Mouse (Mus musculus): Measurements from ENCODE around the gene Scin. TPM values are rescaled to one million over a fixed set of nuclear protein-coding genes. Genes with fewer than 3 reads are reported as not detected.
A peak's percentile ranks its signal among the peaks of the same experiment; 100 is the strongest.
"Not testable (repeated sequence)": the region's sequence is repeated elsewhere in the genome, so short reads cannot be mapped to it uniquely, and the experiment has no call there.

Gene Scin
- polyA plus RNA-seq (2015; fragmentation: Nextera tagmentation; extraction: Ambion mirVana): 0.06 TPM in 1 of 2 replicates, not detected in the other

DNA sequence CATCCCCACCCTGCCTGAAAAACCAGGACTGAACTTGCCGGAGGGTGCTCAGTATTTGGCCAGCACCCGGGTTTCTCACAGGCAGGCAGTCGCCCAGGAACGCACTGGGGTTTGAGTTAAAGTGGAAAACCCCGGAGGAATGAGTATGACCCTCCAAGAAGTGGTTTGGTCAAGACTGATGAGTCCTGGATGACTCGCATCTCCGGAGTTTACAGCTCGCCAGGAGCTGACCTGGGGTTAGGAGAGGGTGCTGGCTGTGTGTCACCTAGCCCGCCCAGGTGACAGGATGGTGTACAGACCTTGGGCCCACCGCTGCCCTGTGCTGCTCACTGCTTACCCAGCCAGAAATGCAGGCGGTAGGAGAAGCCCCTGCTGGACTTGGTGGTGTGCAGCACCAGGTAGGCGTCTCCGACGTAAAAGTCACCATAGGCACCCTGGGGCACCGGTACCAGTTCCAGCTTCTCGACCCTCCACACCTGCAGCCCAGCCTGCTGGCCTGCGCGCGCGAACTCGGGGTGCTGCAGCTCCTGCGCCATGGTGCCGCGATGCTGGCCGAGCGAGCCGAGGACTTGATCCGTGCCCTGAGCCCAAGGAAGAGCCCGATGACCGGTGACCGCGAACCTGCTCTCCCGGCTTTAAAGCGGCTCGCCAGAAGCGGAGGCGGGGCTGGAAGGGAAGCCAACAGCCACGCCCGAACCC is at the start of gene Scin:
Scin (minus strand) TSS at position 656 of the 699 bp plus-strand sequence.
- no peak within 1 kb of the TSS for H3K27ac ChIP-seq
- H3K4me1 ChIP-seq: peaks cover 16% of the 10 kb centered on the region
- peak; percentile 80 for ATAC-seq (replicated peaks)
- H3K4me3 ChIP-seq: peak within 1 kb of the TSS; percentile 43
- H3K9me3 ChIP-seq: no peaks in the 10 kb centered on the region
- WGBS: under 1% methylated on average over 39 of the region's 39 CpGs
- H3K9ac ChIP-seq: peak within 1 kb of the TSS; percentile 41
- H3K4me2 ChIP-seq: peak within 1 kb of the TSS; percentile 95
- H3K36me3 ChIP-seq (replicated peaks): no peaks in the 10 kb centered on the region
- H3K27me3 ChIP-seq (replicated peaks): peaks cover 19% of the 10 kb centered on the region

DNA sequence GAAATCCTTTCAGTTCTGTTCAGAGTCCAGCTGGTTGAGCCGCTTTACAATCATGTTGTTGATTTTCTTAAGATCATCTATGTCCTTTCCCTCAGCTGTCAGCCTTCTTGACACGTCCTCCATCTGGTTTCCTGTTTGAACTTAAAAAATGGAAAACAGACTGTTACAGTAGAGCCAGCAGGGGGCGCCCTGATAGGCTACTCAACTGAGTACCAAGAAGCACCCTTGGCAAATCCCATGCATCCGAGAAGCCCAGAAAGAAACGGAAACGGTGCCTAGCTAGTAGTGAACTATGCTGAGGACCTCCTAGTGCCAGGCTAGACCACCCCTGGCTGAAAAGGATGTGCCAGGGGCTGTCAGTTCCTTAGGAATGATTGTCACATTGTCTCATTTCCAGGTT is 43.1 kb upstream of the Scin start:
- H3K4me1 ChIP-seq: no peaks in the 10 kb centered on the region
- H3K4me3 ChIP-seq: no peak overlapping the region
- no peak overlapping the region for H3K4me2 ChIP-seq
- WGBS: 67% methylated on average over 6 of the region's 6 CpGs
- no peaks in the 10 kb centered on the region for H3K36me3 ChIP-seq (replicated peaks)
- H3K9me3 ChIP-seq: no peaks in the 10 kb centered on the region
- no peak for ATAC-seq (replicated peaks)
- H3K9ac ChIP-seq: no peak overlapping the region
- H3K27me3 ChIP-seq (replicated peaks): no peaks in the 10 kb centered on the region
- no peak overlapping the region for H3K27ac ChIP-seq

DNA sequence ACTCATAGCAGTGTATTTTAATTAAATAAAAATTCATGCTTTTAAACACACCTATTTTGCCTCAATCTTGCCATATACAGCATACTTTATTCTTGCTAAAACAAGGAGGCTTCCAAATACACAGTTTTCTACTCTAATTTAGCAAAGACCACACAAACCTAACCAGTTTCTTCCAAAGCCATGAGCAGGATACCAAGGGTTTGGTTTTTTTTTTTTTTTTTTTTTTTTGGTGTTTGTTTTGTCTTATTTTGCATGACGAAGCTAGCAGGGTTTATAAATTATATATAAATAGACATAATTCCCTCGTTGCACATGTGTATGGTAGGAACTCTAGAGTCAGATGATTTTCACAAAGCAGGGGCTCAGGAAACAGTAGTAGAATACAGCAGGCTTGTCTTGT is 42.1 kb upstream of the Scin start:
- Histone ChIP-seq H3K9ac (no peak overlapping the region), H3K9me3 (no peaks in the 10 kb centered on the region), H3K27ac (no peak overlapping the region), H3K4me3 (no peak overlapping the region), H3K4me1 (no peaks in the 10 kb centered on the region), H3K36me3 (replicated peaks) (no peaks in the 10 kb centered on the region), H3K4me2 (no peak overlapping the region), H3K27me3 (replicated peaks) (no peaks in the 10 kb centered on the region)
- WGBS: 80% methylated on average over 2 of the region's 2 CpGs
- no peak for ATAC-seq (replicated peaks)

DNA sequence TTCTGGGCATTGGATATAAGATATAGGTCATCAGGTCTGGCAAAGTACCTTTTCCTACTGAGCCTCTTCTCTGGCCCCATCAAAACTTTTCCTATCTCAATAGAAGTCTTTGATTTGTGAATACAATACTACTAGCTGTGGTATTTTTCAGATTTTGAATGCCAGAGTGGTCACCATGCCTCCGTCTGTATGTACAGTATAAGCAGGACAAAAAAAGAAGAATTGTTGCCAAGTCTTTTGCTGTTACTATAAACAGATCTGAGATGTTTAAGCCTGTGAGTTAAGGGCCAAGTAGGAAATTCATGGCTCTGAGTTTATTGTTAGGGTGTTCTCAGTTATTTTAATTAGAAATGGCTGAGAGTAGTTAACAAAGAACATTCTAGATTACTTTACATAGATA is 41.1 kb upstream of the Scin start:
- not testable (repeated sequence) for H3K4me3 ChIP-seq; H3K9me3 ChIP-seq; ATAC-seq (replicated peaks); H3K4me1 ChIP-seq; H3K9ac ChIP-seq; H3K27me3 ChIP-seq (replicated peaks); H3K4me2 ChIP-seq; H3K36me3 ChIP-seq (replicated peaks); H3K27ac ChIP-seq
- 62% methylated on average over 1 of the region's 1 CpGs for WGBS

DNA sequence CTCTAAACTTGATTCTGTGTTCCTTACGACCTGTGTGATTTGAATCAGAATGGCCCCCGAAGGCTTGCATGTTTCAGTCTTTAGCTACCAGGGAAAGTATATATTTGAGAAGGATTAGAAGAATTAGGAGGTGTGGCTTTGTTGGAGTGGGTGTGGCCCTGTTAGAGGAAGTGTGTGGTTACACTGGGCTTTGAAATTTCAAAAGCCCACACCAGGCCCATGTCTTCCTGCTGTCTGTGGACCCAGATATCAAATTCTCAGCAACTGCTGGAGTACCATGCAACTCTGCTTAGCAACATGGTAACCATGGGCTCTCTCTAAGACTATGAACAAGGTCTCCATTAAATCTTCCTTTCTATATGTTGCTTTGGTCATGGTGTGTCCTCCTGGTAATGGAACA is 37.6 kb upstream of the Scin start:
- no peak for ATAC-seq (replicated peaks)
- Histone ChIP-seq H3K27me3 (replicated peaks) (no peaks in the 10 kb centered on the region), H3K36me3 (replicated peaks) (no peaks in the 10 kb centered on the region), H3K9ac (no peak overlapping the region), H3K4me2 (no peak overlapping the region), H3K27ac (no peak overlapping the region), H3K9me3 (no peaks in the 10 kb centered on the region), H3K4me1 (no peaks in the 10 kb centered on the region), H3K4me3 (no peak overlapping the region)
- 90% methylated on average over 2 of the region's 2 CpGs for WGBS

DNA sequence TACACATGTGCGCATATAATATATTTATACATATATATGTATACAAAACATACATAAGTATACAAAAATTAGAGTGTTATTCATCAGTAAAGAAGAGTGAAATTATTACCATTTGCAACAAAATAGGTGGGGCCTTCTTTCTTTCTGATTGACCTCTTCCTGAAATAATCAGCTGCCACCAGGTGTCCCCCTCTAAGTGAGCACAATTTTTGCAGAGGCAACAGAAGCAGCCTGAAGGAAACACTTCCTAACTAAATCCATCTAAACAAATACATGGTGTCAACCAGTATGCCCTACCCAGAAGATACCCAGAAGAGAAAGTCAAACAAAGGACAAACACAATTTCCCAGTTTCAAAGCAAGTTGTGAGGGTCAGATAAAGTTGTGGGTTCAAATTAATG is 35.6 kb upstream of the Scin start:
- Histone ChIP-seq H3K36me3 (replicated peaks) (no peaks in the 10 kb centered on the region), H3K4me2 (no peak overlapping the region), H3K27ac (no peak overlapping the region), H3K4me3 (no peak overlapping the region), H3K9me3 (no peaks in the 10 kb centered on the region), H3K9ac (no peak overlapping the region), H3K27me3 (replicated peaks) (no peaks in the 10 kb centered on the region), H3K4me1 (no peaks in the 10 kb centered on the region)
- no peak for ATAC-seq (replicated peaks)
- 97% methylated on average over 1 of the region's 1 CpGs for WGBS

DNA sequence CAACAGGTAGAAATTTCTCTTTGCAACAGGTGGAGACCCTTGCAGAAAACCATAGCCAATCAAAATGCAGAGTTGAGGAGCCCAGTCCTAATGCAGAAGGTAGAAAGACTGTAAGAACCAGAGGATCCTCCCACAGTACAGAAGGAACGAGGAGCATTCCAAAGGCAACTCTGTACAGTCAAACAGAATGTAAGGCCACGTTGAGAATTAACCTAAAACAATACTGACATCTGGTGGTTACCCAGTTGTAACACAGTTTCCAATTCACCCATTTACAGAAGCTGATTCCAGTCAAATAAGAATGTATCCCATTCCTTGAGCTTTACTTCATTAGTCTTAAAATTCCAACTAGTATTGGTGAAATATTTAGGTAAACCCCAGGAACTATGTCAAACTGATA is 30.6 kb upstream of the Scin start:
- Histone ChIP-seq H3K9me3 (no peaks in the 10 kb centered on the region), H3K4me1 (no peaks in the 10 kb centered on the region), H3K4me2 (no peak overlapping the region), H3K4me3 (no peak overlapping the region), H3K9ac (no peak overlapping the region), H3K36me3 (replicated peaks) (no peaks in the 10 kb centered on the region), H3K27ac (no peak overlapping the region), H3K27me3 (replicated peaks) (no peaks in the 10 kb centered on the region)
- ATAC-seq (replicated peaks): peak; percentile 84
- 8% methylated on average over 2 of the region's 2 CpGs for WGBS

DNA sequence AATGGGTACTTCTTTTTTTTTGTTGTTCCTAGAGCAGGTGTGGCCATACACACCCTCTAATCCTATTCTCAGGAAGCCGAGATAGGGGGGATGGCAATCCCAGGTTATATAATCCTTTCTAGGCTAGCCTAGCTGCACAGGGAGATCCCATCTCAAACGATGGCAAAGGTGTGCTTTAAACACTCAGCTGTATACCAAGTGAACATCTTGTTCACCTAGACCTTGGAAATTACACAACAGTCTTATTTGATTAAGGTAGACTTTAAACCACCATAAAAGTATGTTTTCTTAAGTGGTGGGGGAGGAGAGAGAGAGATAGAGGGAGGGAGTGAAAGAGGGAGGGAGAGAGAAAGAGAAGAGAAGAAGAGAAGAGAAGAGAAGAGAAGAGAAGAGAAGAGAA is 26.7 kb upstream of the Scin start:
- Histone ChIP-seq H3K9ac (no peak overlapping the region), H3K9me3 (no peaks in the 10 kb centered on the region), H3K4me1 (no peaks in the 10 kb centered on the region), H3K36me3 (replicated peaks) (no peaks in the 10 kb centered on the region), H3K27ac (no peak overlapping the region), H3K4me2 (no peak overlapping the region), H3K27me3 (replicated peaks) (no peaks in the 10 kb centered on the region), H3K4me3 (no peak overlapping the region)
- WGBS: 82% methylated on average over 2 of the region's 2 CpGs
- no peak for ATAC-seq (replicated peaks)

DNA sequence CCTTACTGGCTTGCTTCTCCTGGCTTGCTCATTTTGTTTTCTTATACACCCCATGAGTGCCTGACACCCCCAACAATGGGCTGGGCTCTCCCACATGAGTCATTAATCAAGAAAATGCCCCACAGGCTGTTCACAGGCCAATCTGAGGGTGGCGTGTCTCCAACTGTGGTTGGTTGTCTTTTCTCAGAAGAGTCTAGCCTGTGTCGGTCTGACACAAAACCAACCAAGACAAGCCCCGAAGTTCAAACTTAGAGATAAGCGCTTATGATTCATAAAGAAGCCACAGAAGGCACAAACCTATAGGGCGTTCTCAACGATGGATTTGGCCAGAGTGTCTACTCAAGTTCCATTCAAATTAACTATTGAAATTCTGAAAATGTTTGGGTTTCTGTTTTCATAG is 20.2 kb upstream of the Scin start:
- H3K27ac ChIP-seq: no peak overlapping the region
- no peak for ATAC-seq (replicated peaks)
- H3K4me2 ChIP-seq: no peak overlapping the region
- WGBS: 94% methylated on average over 6 of the region's 6 CpGs
- H3K27me3 ChIP-seq (replicated peaks): no peaks in the 10 kb centered on the region
- no peaks in the 10 kb centered on the region for H3K4me1 ChIP-seq
- H3K4me3 ChIP-seq: no peak overlapping the region
- no peaks in the 10 kb centered on the region for H3K9me3 ChIP-seq
- H3K36me3 ChIP-seq (replicated peaks): no peaks in the 10 kb centered on the region
- no peak overlapping the region for H3K9ac ChIP-seq

DNA sequence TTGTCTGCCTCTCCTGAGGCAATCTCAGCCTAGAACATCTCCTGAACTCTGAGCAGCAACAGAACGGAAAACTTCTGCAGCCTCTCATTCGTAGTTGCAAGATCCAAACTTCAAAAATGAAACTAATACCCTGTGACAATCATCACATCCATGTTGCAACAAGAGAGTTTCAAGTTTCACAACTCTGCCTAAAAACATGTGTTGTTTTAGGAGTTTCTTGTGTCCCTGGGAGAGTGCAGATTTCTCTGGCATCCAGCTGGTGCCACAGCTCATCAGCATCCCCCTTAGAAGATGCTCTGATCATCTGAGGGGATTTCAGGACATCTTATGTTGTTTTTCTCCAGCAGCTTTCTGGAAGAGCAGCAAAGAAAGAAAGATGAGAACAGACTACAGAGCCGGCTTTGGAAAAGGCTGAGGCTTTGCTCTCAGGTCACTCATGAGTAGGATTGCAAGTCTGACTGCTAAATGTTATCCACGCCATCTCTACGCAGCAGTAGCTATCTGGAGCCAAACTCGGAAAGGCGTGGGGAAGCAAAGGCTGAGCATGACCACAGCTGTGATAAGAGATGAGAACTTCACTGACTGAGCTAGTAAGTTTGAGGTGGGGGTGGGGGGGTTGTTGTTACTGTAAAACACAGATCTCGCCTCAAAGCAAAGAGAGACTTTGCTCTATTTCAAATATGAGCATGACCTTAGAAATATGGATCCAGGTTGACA is 18.5 kb upstream of the Scin start:
- Histone ChIP-seq H3K4me3 (no peak overlapping the region), H3K27ac (no peak overlapping the region), H3K4me2 (no peak overlapping the region), H3K27me3 (replicated peaks) (no peaks in the 10 kb centered on the region), H3K36me3 (replicated peaks) (no peaks in the 10 kb centered on the region), H3K9ac (no peak overlapping the region), H3K9me3 (no peaks in the 10 kb centered on the region), H3K4me1 (no peaks in the 10 kb centered on the region)
- WGBS: 87% methylated on average over 8 of the region's 8 CpGs
- ATAC-seq (replicated peaks): no peak

DNA sequence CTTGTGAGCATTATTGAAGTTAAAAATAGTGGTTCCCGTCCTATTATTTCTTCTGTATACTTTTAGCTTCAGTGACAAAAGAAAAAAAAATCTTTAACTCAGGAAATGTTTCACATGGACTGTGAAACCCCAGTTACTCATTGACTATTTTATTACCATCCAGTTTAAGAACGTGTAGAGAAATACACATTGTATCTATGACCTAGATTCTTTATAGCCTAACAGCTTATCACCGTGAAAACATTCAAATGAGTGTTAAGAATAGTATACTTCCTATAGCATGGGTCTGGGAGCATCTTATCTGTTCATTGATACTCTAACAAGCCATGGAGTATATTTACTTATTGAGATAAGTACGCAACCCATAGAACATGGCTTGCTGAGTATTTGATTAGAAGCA is 13.3 kb upstream of the Scin start:
- Histone ChIP-seq H3K27ac (no peak overlapping the region), H3K9ac (no peak overlapping the region), H3K36me3 (replicated peaks) (no peaks in the 10 kb centered on the region), H3K4me3 (no peak overlapping the region), H3K27me3 (replicated peaks) (no peaks in the 10 kb centered on the region), H3K4me1 (no peaks in the 10 kb centered on the region), H3K9me3 (no peaks in the 10 kb centered on the region), H3K4me2 (no peak overlapping the region)
- no peak for ATAC-seq (replicated peaks)
- 85% methylated on average over 4 of the region's 4 CpGs for WGBS

DNA sequence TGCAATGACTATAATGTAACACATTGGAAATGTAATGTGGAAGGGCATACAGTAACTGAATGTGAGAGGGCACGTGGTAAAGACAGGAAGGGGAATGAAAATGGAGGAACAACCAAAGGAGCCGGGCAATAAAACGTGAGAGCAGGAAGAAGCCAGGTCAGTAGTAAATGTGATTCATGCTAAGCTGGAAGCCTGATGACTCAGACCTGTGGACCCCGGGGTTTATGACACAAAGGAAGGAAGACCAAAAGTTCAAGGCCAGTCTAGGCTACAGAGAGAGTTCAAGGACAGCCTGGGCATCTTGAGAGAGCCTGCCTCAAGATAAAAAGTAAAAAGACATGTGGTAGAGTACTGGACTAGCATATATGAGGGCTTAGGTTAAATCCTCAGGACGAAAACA is 12.5 kb upstream of the Scin start:
- ATAC-seq (replicated peaks): no peak
- H3K9me3 ChIP-seq: no peaks in the 10 kb centered on the region
- H3K4me2 ChIP-seq: no peak overlapping the region
- H3K9ac ChIP-seq: no peak overlapping the region
- no peak overlapping the region for H3K4me3 ChIP-seq
- H3K36me3 ChIP-seq (replicated peaks): no peaks in the 10 kb centered on the region
- no peak overlapping the region for H3K27ac ChIP-seq
- no peaks in the 10 kb centered on the region for H3K4me1 ChIP-seq
- H3K27me3 ChIP-seq (replicated peaks): no peaks in the 10 kb centered on the region
- 89% methylated on average over 5 of the region's 5 CpGs for WGBS

DNA sequence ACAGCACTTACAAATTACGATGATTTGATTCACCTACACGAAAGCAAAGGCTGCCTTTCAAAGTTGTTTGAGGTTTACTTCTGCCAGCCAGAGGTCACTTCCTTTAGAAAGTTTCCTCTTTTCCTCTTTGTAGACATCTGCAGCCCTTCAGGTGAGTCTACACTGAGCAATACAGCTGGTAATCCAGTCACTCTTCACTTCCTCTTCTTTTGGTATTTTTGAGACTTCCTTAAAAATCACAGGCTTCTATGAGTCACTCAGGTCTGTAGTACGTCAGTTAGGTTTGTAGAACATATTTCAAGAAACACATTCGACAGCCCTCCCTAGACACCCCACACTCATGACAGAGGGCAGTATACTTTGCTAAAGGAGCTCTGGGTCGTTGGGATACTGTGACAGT is 6.7 kb upstream of the Scin start:
- no peak overlapping the region for H3K9ac ChIP-seq
- no peak overlapping the region for H3K4me3 ChIP-seq
- H3K27ac ChIP-seq: no peak overlapping the region
- H3K36me3 ChIP-seq (replicated peaks): no peaks in the 10 kb centered on the region
- WGBS: 86% methylated on average over 5 of the region's 5 CpGs
- no peaks in the 10 kb centered on the region for H3K9me3 ChIP-seq
- ATAC-seq (replicated peaks): no peak
- no peaks in the 10 kb centered on the region for H3K4me1 ChIP-seq
- no peaks in the 10 kb centered on the region for H3K27me3 ChIP-seq (replicated peaks)
- no peak overlapping the region for H3K4me2 ChIP-seq
